Mouse (Mus musculus): Measurements from ENCODE around the gene Hmx2. TPM values are rescaled to one million over a fixed set of nuclear protein-coding genes. Genes with fewer than 3 reads are reported as not detected.

The Hmx2 gene
- 0.52 and 1.2 TPM in 2 replicates for polyA plus RNA-seq (2012; rRNA removed)

- Histone ChIP-seq H3K4me3 (ENCODE audit: low read depth, low read length) (no peak within 1 kb of the TSS), H3K27ac (ENCODE audit: insufficient read depth, low read depth, low read length) (no peak within 1 kb of the TSS), H3K36me3 (ENCODE audit: control insufficient read depth, insufficient read depth, low read length) (no peaks in the 10 kb centered on the region), H3K4me1 (ENCODE audit: control insufficient read depth, insufficient read depth, insufficient read length, low read length) (peaks cover 5% of the 10 kb centered on the region), H3K27me3 (ENCODE audit: control insufficient read depth, insufficient read depth, low read length) (peaks cover 93% of the 10 kb centered on the region)
- no peak for TF ChIP-seq POLR2A (IDR thresholded peaks at IDR 0.05; ENCODE audit: low read depth, low read length)
- TF ChIP-seq CTCF (IDR thresholded peaks at IDR 0.05; ENCODE audit: extremely low read depth, insufficient read length, insufficient replicate concordance, low read depth, low read length), result no peak
- WGBS, result 9% methylated on average over 3 of the region's 3 CpGs
These were observed at the start of gene Hmx2 for GRCm38 (mm10) chr7:131548473-131548872. Gene Hmx2 (plus strand): TSS chr7:131548773.

GRCm38 (mm10) chr7:131503739-131504138 lies 44.8 kb upstream of the Hmx2 start:
- TF ChIP-seq CTCF (IDR thresholded peaks at IDR 0.05; ENCODE audit: extremely low read depth, insufficient read length, insufficient replicate concordance, low read depth, low read length) (no peak), POLR2A (IDR thresholded peaks at IDR 0.05; ENCODE audit: low read depth, low read length) (no peak)
- WGBS, result 63% methylated on average over 2 of the region's 2 CpGs
- Histone ChIP-seq H3K4me3 (ENCODE audit: low read depth, low read length) (no peak overlapping the region), H3K27ac (ENCODE audit: insufficient read depth, low read depth, low read length) (no peak overlapping the region), H3K27me3 (ENCODE audit: control insufficient read depth, insufficient read depth, low read length) (no peaks in the 10 kb centered on the region), H3K36me3 (ENCODE audit: control insufficient read depth, insufficient read depth, low read length) (no peaks in the 10 kb centered on the region), H3K4me1 (ENCODE audit: control insufficient read depth, insufficient read depth, insufficient read length, low read length) (no peaks in the 10 kb centered on the region)

- WGBS, result 0% methylated on average over 7 of the region's 7 CpGs
- peaks cover 74% of the 10 kb centered on the region for H3K27me3 ChIP-seq (ENCODE audit: control insufficient read depth, insufficient read depth, low read length)
- peaks cover 11% of the 10 kb centered on the region for H3K4me1 ChIP-seq (ENCODE audit: control insufficient read depth, insufficient read depth, insufficient read length, low read length)
- H3K36me3 ChIP-seq (ENCODE audit: control insufficient read depth, insufficient read depth, low read length), result no peaks in the 10 kb centered on the region
- peak; percentile 83; the same call in 1 of the 2 replicates for TF ChIP-seq CTCF (IDR thresholded peaks at IDR 0.05; ENCODE audit: extremely low read depth, insufficient read length, insufficient replicate concordance, low read depth, low read length)
- no peak for TF ChIP-seq POLR2A (IDR thresholded peaks at IDR 0.05; ENCODE audit: low read depth, low read length)
- H3K27ac ChIP-seq (ENCODE audit: insufficient read depth, low read depth, low read length), result no peak overlapping the region
- no peak overlapping the region for H3K4me3 ChIP-seq (ENCODE audit: low read depth, low read length)
These were observed 8.6 kb upstream of the Hmx2 start for GRCm38 (mm10) chr7:131539979-131540378.

GRCm38 (mm10) chr7:131541184-131542114 lies 7.1 kb upstream of the Hmx2 start:
- WGBS, result 4% methylated on average over 41 of the region's 41 CpGs
- Histone ChIP-seq H3K27me3 (ENCODE audit: control insufficient read depth, insufficient read depth, low read length) (peaks cover 88% of the 10 kb centered on the region), H3K4me3 (ENCODE audit: low read depth, low read length) (peak overlapping the region; percentile 26; the same call in 1 of the 2 replicates)

GRCm38 (mm10) chr7:131542115-131542871 lies 6.3 kb upstream of the Hmx2 start, which contains the start of gene Hmx3:
Gene Hmx3 (plus strand): TSS chr7:131542867.
- H3K4me3 ChIP-seq (ENCODE audit: low read depth, low read length), result peak within 1 kb of the TSS; percentile 44

More at GRCm38 (mm10) chr7:131541184-131542114, 7.1 kb upstream of the Hmx2 start:
- TF ChIP-seq POLR2A (IDR thresholded peaks at IDR 0.05; ENCODE audit: low read depth, low read length) (no peak), CTCF (IDR thresholded peaks at IDR 0.05; ENCODE audit: extremely low read depth, insufficient read length, insufficient replicate concordance, low read depth, low read length) (no peak)
- Histone ChIP-seq H3K27ac (ENCODE audit: insufficient read depth, low read depth, low read length) (no peak overlapping the region), H3K36me3 (ENCODE audit: control insufficient read depth, insufficient read depth, low read length) (no peaks in the 10 kb centered on the region), H3K4me1 (ENCODE audit: control insufficient read depth, insufficient read depth, insufficient read length, low read length) (peaks cover 11% of the 10 kb centered on the region)

GRCm38 (mm10) chr7:131542872-131543622 lies 5.5 kb upstream of the Hmx2 start:
- Histone ChIP-seq H3K27me3 (ENCODE audit: control insufficient read depth, insufficient read depth, low read length) (peaks cover 95% of the 10 kb centered on the region), H3K36me3 (ENCODE audit: control insufficient read depth, insufficient read depth, low read length) (no peaks in the 10 kb centered on the region), H3K4me1 (ENCODE audit: control insufficient read depth, insufficient read depth, insufficient read length, low read length) (peaks cover 11% of the 10 kb centered on the region), H3K4me3 (ENCODE audit: low read depth, low read length) (peak overlapping the region; percentile 37), H3K27ac (ENCODE audit: insufficient read depth, low read depth, low read length) (no peak overlapping the region)
- TF ChIP-seq CTCF (IDR thresholded peaks at IDR 0.05; ENCODE audit: extremely low read depth, insufficient read length, insufficient replicate concordance, low read depth, low read length) (no peak), POLR2A (IDR thresholded peaks at IDR 0.05; ENCODE audit: low read depth, low read length) (no peak)
- 2% methylated on average over 70 of the region's 71 CpGs for WGBS

More at GRCm38 (mm10) chr7:131542115-131542871, 6.3 kb upstream of the Hmx2 start, which contains the start of gene Hmx3:
- Histone ChIP-seq H3K4me1 (ENCODE audit: control insufficient read depth, insufficient read depth, insufficient read length, low read length) (peaks cover 11% of the 10 kb centered on the region), H3K27ac (ENCODE audit: insufficient read depth, low read depth, low read length) (no peak within 1 kb of the TSS), H3K36me3 (ENCODE audit: control insufficient read depth, insufficient read depth, low read length) (no peaks in the 10 kb centered on the region), H3K27me3 (ENCODE audit: control insufficient read depth, insufficient read depth, low read length) (peaks cover 90% of the 10 kb centered on the region)
- TF ChIP-seq POLR2A (IDR thresholded peaks at IDR 0.05; ENCODE audit: low read depth, low read length), result no peak
- no peak for TF ChIP-seq CTCF (IDR thresholded peaks at IDR 0.05; ENCODE audit: extremely low read depth, insufficient read length, insufficient replicate concordance, low read depth, low read length)
- 1% methylated on average over 64 of the region's 65 CpGs for WGBS
